Mouse (Mus musculus): ENCODE measurements around the gene 2610008E11Rik.
A peak's percentile ranks its signal among the peaks of the same experiment; 100 is the strongest.
"Not testable (repeated sequence)": the region's sequence is repeated elsewhere in the genome, so short reads cannot be mapped to it uniquely, and the experiment has no call there.

2610008E11Rik gene

DNA sequence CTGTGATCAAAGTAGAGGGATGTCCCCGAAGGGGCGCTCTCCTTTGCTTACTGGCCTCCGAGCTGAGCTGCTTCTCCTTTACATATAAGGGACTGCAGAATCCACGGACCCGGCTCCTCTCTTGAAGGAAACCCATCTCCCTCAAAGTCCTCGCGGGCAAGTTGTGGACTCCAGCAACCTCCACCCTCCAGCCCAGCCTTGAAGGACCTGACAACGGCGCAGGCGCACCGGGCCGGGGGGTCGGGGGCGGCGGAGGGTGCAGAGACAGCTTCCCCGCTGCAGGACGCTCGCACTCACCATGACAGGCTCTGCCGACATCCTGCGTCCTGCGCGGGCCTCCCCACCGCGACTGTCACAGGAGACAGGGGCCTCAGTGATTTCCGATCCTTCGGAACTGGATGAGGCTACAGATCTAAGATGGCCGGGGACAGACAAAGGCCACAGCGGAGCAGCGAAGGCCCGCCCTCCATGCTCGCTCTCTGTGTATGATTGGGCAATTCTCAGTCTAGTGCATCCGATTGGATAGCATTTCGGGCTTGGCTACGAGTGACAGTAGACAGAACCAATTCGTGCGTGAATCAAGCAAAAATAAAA is at the start of gene 2610008E11Rik:
TSS of gene 2610008E11Rik (minus strand) at position 440 of the 594 bp plus-strand sequence.
- DNase-seq (ENCODE audit: low read depth, low spot score) = peak; percentile 97

DNA sequence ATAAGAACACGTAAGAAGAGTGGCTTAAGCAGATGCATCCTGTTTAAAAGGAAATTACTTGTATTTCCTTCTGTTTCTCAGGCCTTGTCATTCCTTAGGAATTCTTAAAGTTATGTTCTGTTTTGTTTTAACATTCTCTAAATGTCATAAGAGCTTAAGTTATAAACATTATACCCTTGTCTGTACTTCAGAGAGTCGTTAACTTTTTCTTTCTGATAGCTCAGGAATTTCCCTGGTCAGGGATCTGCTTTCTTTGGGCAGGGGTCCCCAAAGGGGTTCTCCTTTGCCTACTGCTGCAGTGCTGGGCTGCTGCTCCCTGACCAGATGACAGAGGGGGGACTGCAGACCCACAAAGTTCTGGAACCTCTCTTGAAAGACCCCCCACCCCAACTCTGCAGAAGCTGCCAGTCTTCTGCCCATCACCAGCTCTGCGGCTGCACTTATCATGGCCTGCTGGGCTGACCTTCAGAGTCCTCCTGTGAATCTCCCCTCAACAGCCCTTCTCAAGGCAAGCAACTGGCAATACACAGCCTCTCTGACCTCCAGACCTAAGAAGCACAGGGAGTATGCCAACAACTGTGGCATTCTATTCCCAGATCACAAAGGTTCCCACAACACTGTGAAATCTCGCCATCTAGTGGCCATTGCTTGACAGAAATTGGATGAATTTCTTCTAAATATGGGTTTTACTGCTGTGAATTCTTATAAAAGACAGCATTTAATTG is 18.9 kb upstream of the 2610008E11Rik start:
- peak; percentile 25 for DNase-seq (ENCODE audit: low read depth, low spot score)

DNA sequence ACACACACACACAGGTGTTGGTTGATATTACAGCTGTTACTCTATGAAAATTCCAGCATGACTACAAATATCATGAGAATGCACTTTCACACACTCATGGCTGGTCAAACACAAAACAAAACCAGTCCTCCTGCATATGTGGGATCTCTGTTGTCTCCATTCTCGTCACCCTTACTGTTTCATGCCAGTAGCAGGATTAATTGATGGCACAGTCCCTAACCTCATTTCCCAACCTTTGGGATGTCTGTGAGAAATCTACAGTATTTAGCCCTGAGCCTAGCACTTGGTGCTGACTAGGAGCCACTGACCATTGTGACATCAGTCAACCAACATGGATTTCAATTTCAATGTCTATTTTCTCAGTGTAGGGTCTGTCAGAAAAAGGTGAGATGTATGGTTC is 17.7 kb upstream of the 2610008E11Rik start:
- no peak for DNase-seq (ENCODE audit: low read depth, low spot score)

GRCm38 (mm10) chr10:79110482-79110881 is 13.1 kb upstream of the 2610008E11Rik start:
- DNase-seq (ENCODE audit: low read depth, low spot score) = no peak

DNA sequence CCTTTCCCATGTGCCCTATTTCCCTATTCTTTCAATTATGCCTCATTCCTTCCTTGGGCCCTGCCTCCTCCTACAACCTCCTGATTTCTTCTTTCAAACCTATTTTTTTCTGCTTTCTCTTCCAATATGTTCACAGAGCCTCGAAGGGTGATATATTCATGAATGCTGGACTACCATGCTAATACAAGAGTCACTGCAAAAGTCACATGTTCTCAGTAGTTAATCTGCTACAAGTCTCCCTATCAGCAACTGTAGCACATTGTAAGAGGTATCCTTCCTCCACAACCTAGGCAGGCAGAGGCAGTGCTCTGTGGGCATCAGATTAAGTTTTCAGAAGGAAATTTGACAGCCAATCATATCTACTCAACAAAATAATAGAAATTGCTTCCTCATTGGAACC is 11.8 kb upstream of the 2610008E11Rik start:
- DNase-seq (ENCODE audit: low read depth, low spot score) = no peak

GRCm38 (mm10) chr10:79107531-79107930 is 10.1 kb upstream of the 2610008E11Rik start:
- DNase-seq (ENCODE audit: low read depth, low spot score) = no peak

- no peak for DNase-seq (ENCODE audit: low read depth, low spot score)
Observed at GRCm38 (mm10) chr10:79106325-79107282, 9.2 kb upstream of the 2610008E11Rik start.

DNA sequence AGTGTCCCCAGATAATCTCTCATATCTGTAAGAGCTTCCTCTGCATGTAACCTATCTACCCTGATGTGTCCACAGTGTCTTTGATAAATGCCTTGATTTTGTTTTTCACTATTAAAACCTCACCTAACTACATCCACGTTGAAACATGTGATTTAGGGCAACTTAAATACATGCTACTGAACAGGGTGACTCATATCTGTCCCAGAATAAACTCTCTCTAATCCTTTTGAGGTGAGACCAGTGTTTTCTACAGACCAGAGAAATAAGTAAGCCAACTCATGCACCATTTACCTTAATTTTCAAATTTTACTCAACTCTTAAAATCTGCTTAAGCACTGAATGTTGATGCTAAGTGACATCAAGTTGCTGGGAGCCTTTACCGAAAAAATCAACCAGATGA is 694 bp downstream of the 2610008E11Rik start:
- DNase-seq (ENCODE audit: low read depth, low spot score) = no peak

GRCm38 (mm10) chr10:79091731-79092130 is 5.7 kb downstream of the 2610008E11Rik start:
- DNase-seq (ENCODE audit: low read depth, low spot score) = no peak

GRCm38 (mm10) chr10:79089000-79089399 is 8.4 kb downstream of the 2610008E11Rik start:
- DNase-seq (ENCODE audit: low read depth, low spot score) = no peak

DNA sequence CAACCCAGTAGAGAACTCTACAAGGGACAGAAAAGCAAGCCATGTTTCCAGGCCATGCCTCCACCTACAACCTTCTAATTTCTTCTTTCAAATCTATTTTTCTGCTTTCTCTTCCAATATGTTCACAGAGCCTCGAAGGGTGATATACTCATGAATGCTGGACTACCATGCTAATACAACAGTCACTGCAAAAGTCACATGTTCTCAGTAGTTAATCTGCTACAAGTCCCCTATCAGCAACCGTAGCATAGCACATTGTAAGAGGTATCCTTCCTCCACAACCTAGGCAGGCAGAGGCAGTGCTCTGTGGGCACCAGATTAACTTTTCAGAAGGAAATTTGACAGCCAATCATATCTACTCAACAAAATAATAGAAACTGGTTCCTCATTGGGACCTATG is 10.8 kb downstream of the 2610008E11Rik start:
- DNase-seq (ENCODE audit: low read depth, low spot score) = no peak

GRCm38 (mm10) chr10:79057370-79057769 is 40.0 kb downstream of the 2610008E11Rik start:
- not testable (repeated sequence) for DNase-seq (ENCODE audit: low read depth, low spot score)

DNA sequence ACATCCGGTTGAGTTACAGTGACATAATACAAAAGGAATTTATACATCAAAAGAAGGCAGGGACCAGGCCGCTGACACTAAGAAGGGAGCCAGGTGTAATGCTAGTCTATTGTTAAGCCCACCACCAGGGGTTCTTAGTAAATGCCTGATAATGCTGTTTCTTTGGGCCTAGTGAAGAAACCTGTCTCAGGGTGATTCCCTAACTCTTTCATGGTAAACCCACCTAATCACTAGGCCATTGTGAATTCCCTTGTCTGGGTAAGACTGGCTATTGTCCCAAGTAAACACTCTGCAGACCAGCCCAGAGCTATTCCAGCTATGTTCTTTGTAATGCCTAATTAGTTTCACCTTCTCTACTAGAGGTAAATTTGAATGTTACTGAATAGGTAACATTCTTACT is 54.9 kb downstream of the 2610008E11Rik start:
- DNase-seq (ENCODE audit: low read depth, low spot score) = not testable (repeated sequence)

GRCm38 (mm10) chr10:79028441-79028840 is 69.0 kb downstream of the 2610008E11Rik start, which contains the start of gene Olfr57:
Gene Olfr57, plus strand, starts transcription at chr10:79028741.
- no peak for DNase-seq (ENCODE audit: low read depth, low spot score)
